Mouse (Mus musculus) ZHBTc4 (cell line): ENCODE data around the gene Prr14l.
"Not testable (repeated sequence)": the region's sequence is repeated elsewhere in the genome, so short reads cannot be mapped to it uniquely, and the experiment has no call there.

Experiments
- DNase-seq: peaks from one replicate; pipeline ENCODE4 v3.0.0-alpha.2; 2011; ENCODE audit warnings: low read depth, low spot score

Prr14l gene

GRCm38 (mm10) chr5:32786454-32786853 is 67.6 kb downstream of the Prr14l start:
- not testable (repeated sequence) for DNase-seq

GRCm38 (mm10) chr5:32785313-32785915 is 68.6 kb downstream of the Prr14l start, which contains the start of gene Pisd:
Pisd (minus strand) TSS chr5:32785646.
- peak; percentile 98 for DNase-seq

GRCm38 (mm10) chr5:32784726-32785125 is 69.3 kb downstream of the Prr14l start:
- no peak for DNase-seq

GRCm38 (mm10) chr5:32781596-32781995 is 72.5 kb downstream of the Prr14l start:
- DNase-seq = no peak

GRCm38 (mm10) chr5:32778168-32778567 is 75.9 kb downstream of the Prr14l start:
- no peak for DNase-seq

- no peak for DNase-seq
Observed at GRCm38 (mm10) chr5:32772361-32772760, 81.7 kb downstream of the Prr14l start.

GRCm38 (mm10) chr5:32767636-32768373 is 86.3 kb downstream of the Prr14l start:
- DNase-seq = no peak

GRCm38 (mm10) chr5:32767004-32767403 is 87.1 kb downstream of the Prr14l start:
- no peak for DNase-seq

- DNase-seq = no peak
Observed at GRCm38 (mm10) chr5:32761566-32762140, 92.4 kb downstream of the Prr14l start.

GRCm38 (mm10) chr5:32760787-32761186 is 93.3 kb downstream of the Prr14l start:
- DNase-seq = no peak

- not testable (repeated sequence) for DNase-seq
Observed at GRCm38 (mm10) chr5:32760352-32760751, 93.7 kb downstream of the Prr14l start.

- DNase-seq = no peak
Observed at GRCm38 (mm10) chr5:32759662-32760061, 94.4 kb downstream of the Prr14l start.

GRCm38 (mm10) chr5:32756141-32756540 is 97.9 kb downstream of the Prr14l start:
- DNase-seq = no peak

GRCm38 (mm10) chr5:32751736-32752135 is 102.3 kb downstream of the Prr14l start:
- DNase-seq = no peak

- no peak for DNase-seq
Observed at GRCm38 (mm10) chr5:32748936-32749335, 105.1 kb downstream of the Prr14l start.

GRCm38 (mm10) chr5:32747650-32748375 is 106.2 kb downstream of the Prr14l start:
- DNase-seq = peak; percentile 71

GRCm38 (mm10) chr5:32745705-32746655 is 108.1 kb downstream of the Prr14l start:
- peak; percentile 56 for DNase-seq

- no peak for DNase-seq
Observed at GRCm38 (mm10) chr5:32742149-32742548, 111.9 kb downstream of the Prr14l start.

- DNase-seq = not testable (repeated sequence)
Observed at GRCm38 (mm10) chr5:32741377-32741776, 112.7 kb downstream of the Prr14l start.

GRCm38 (mm10) chr5:32740850-32741249 is 113.2 kb downstream of the Prr14l start:
- DNase-seq = not testable (repeated sequence)

- DNase-seq = no peak
Observed at GRCm38 (mm10) chr5:32740138-32740537, 113.9 kb downstream of the Prr14l start.
